Mouse (Mus musculus) small intestine, adult 2 months (tissue): Measurements from ENCODE around the gene Alcam. TPM values are rescaled to one million over a fixed set of nuclear protein-coding genes. Genes with fewer than 3 reads are reported as not detected.

Experiments
- H3K27ac ChIP-seq: fragments of 200-500 bp; 2 replicates; pipeline ENCODE4 v1.5.1; 2012; ENCODE audit warnings: low read depth, low read length, control low read depth, inconsistent platforms; ENCODE audit not compliant: insufficient read depth
- H3K27me3 ChIP-seq: fragments of 200-500 bp; 2 replicates; pipeline ENCODE4 v1.6.1; 2012; ENCODE audit warnings: mild to moderate bottlenecking, moderate library complexity, low read length, inconsistent platforms; ENCODE audit not compliant: control insufficient read depth, insufficient read depth
- H3K36me3 ChIP-seq: fragments of 200-500 bp; 2 replicates; pipeline ENCODE4 v1.6.1; 2012; ENCODE audit warnings: mild to moderate bottlenecking, low read length, control low read depth, inconsistent platforms; ENCODE audit not compliant: control insufficient read depth, insufficient read depth
- H3K4me1 ChIP-seq: fragments of 200-500 bp; 2 replicates; pipeline ENCODE4 v1.6.1; 2012; ENCODE audit warnings: low read length, inconsistent platforms, mixed read lengths; ENCODE audit not compliant: control insufficient read depth, insufficient read depth, insufficient read length
- H3K4me3 ChIP-seq: fragments of 200-500 bp; 2 replicates; pipeline ENCODE4 v1.5.1; 2012; ENCODE audit warnings: low read depth, mild to moderate bottlenecking, control low read depth, inconsistent platforms, low read length, moderate library complexity
- CTCF ChIP-seq: fragments of 200-500 bp; IDR thresholded peaks from 2 replicates; pipeline ENCODE4 v1.5.1; 2012; ENCODE audit warnings: low read depth, mild to moderate bottlenecking, control low read depth, inconsistent platforms, low read length, moderate library complexity, mixed read lengths; ENCODE audit not compliant: insufficient replicate concordance, insufficient read length; ENCODE audit errors: extremely low read depth
- POLR2A ChIP-seq: fragments of 200-500 bp; IDR thresholded peaks from 2 replicates; pipeline ENCODE4 v1.6.1; 2012; ENCODE audit warnings: low read depth, mild to moderate bottlenecking, control low read depth, inconsistent platforms, low read length, moderate library complexity
- WGBS: fragments of 180-500 bp; shearing (Covaris S2); methylation state at CpG from one replicate; pipeline ENCODE4 v1.1.7; 2018; 5-methylcytosine and 5-hydroxymethylcytosine counted together
- polyA plus RNA-seq: library from polyadenylated mRNA; depleted of rRNA; stranded (reverse); fragments of >200 nt; gene quantifications from 2 replicates; pipeline ENCODE4 v1.2.3, GENCODE M21; 2012

Alcam gene
- polyA plus RNA-seq, 1 experiment: 2.4 TPM

GRCm38 (mm10) chr16:52406072-52406471 is 47.8 kb downstream of the Alcam start:
- WGBS: 95% methylated on average over 3 of the region's 3 CpGs
- Histone ChIP-seq H3K36me3 (no peaks in the 10 kb centered on the region), H3K4me1 (no peaks in the 10 kb centered on the region), H3K27ac (no peak overlapping the region), H3K27me3 (no peaks in the 10 kb centered on the region), H3K4me3 (no peak overlapping the region)
- TF ChIP-seq POLR2A (no peak), CTCF (no peak)

GRCm38 (mm10) chr16:52405272-52405671 is 48.6 kb downstream of the Alcam start:
- no peaks in the 10 kb centered on the region for H3K36me3 ChIP-seq
- 75% methylated on average over 2 of the region's 2 CpGs for WGBS
- TF ChIP-seq CTCF: no peak
- TF ChIP-seq POLR2A: no peak
- no peaks in the 10 kb centered on the region for H3K4me1 ChIP-seq
- no peak overlapping the region for H3K4me3 ChIP-seq
- H3K27ac ChIP-seq: no peak overlapping the region
- H3K27me3 ChIP-seq: no peaks in the 10 kb centered on the region

- no peak overlapping the region for H3K27ac ChIP-seq
- WGBS: 82% methylated on average over 3 of the region's 3 CpGs
Observed at GRCm38 (mm10) chr16:52399112-52399511, 54.8 kb downstream of the Alcam start.

DNA sequence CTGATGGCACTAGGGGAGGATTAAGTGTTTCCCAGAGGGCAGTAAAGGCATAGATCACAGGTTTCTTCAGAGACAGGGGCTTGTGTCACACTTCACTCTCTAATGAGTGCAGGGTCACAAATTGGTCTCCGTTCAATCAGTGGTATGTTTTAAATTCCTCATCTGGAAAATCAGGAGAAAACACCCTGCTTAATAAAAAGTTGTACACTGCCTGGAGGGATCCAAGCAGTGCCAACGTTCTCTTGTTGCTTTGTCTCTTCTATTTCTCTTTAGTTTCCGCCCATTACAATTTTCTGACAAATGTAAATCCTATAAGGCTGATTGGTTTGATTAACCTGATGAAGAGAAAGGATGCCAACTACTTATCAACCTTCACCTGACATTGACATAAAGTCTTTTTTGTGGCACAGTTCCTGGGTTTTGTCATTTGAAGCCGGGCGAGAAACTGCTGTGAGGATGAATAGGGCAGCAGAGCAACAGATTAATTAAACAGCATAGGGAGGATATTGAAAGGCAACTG is 67.0 kb downstream of the Alcam start:
- no peaks in the 10 kb centered on the region for H3K36me3 ChIP-seq
- TF ChIP-seq POLR2A (no peak), CTCF (no peak)
- H3K27ac ChIP-seq: no peak overlapping the region
- WGBS: 78% methylated on average over 5 of the region's 5 CpGs
- H3K27me3 ChIP-seq: no peaks in the 10 kb centered on the region
- no peak overlapping the region for H3K4me3 ChIP-seq
- no peaks in the 10 kb centered on the region for H3K4me1 ChIP-seq

More at GRCm38 (mm10) chr16:52399112-52399511, 54.8 kb downstream of the Alcam start:
- TF ChIP-seq POLR2A: no peak
- no peak for TF ChIP-seq CTCF
- no peaks in the 10 kb centered on the region for H3K27me3 ChIP-seq
- H3K4me1 ChIP-seq: no peaks in the 10 kb centered on the region
- H3K4me3 ChIP-seq: no peak overlapping the region
- H3K36me3 ChIP-seq: no peaks in the 10 kb centered on the region

GRCm38 (mm10) chr16:52383456-52384185 is 70.3 kb downstream of the Alcam start:
- no peaks in the 10 kb centered on the region for H3K27me3 ChIP-seq
- H3K4me1 ChIP-seq: no peaks in the 10 kb centered on the region
- 72% methylated on average over 13 of the region's 13 CpGs for WGBS
- TF ChIP-seq POLR2A (no peak), CTCF (no peak)
- H3K27ac ChIP-seq: no peak overlapping the region
- no peaks in the 10 kb centered on the region for H3K36me3 ChIP-seq
- no peak overlapping the region for H3K4me3 ChIP-seq

DNA sequence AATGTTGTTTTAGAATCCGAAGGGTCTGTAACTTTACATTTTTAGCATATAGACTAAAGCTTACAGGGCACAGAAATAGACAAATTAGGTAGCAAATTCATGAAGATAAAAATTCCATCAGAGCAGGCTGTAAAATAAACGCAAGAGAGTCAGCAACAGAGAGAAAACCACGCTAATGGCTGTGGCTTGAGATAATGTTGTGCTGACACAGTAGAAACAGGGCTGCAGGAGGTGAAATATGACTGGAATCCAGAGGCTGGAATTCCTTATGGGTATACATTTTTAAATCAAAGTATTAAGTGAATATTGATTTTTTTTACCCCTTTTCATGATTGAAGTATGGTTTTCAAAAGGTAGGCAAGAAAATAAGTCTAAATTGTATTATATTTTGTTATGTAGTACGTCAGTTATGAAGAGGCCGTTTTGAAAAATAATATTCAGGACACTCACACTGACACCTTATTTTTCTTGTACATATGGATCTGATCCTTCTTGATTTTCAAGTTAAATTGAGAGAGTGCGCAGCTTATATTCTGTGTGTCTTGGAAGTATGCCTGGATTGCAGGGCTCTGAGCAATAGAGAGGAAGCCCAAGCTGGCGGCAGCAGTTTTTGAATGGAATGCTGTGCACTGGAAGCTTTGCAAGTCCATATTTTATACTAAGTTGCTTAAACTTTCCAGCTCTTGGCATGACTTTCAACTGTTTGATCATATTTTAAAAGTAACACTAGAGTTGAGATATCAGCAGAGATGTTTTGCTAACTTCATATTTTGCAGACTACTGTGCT is 74.9 kb downstream of the Alcam start:
- no peak for TF ChIP-seq POLR2A
- TF ChIP-seq CTCF: no peak
- Histone ChIP-seq H3K4me1 (no peaks in the 10 kb centered on the region), H3K36me3 (no peaks in the 10 kb centered on the region), H3K27ac (no peak overlapping the region), H3K4me3 (no peak overlapping the region), H3K27me3 (no peaks in the 10 kb centered on the region)
- WGBS: 75% methylated on average over 7 of the region's 7 CpGs

DNA sequence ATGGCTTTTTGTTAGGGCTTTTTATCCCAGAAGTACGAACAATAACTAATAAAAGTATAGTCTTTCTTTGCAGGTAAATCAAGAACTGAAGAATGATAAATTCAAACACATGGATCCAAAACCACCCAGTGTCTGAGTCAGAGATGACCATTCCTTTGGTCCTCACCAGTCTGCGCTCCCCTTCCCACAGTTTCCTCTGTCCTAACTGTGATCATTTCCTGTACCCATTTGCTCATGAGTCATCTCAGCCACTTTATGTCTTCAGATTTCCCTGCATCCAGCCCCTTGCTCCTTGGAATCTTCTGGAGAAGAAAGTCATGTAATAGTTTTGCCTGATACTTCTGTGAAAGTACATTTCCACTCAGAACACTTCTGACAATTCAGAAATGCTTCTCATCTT is 77.0 kb downstream of the Alcam start:
- Histone ChIP-seq H3K27ac (no peak overlapping the region), H3K4me1 (no peaks in the 10 kb centered on the region), H3K27me3 (no peaks in the 10 kb centered on the region), H3K4me3 (no peak overlapping the region), H3K36me3 (no peaks in the 10 kb centered on the region)
- 93% methylated on average over 2 of the region's 2 CpGs for WGBS
- no peak for TF ChIP-seq POLR2A
